Mouse (Mus musculus): ENCODE measurements at regions not wholly inside any gene's neighbourhood (a gene's known extent, or its start where the extent isn't known, plus 50 kb on each side); places are given as distances from the start of the nearest gene placed in this dataset.
A peak's percentile ranks its signal among the peaks of the same experiment; 100 is the strongest.

DNA sequence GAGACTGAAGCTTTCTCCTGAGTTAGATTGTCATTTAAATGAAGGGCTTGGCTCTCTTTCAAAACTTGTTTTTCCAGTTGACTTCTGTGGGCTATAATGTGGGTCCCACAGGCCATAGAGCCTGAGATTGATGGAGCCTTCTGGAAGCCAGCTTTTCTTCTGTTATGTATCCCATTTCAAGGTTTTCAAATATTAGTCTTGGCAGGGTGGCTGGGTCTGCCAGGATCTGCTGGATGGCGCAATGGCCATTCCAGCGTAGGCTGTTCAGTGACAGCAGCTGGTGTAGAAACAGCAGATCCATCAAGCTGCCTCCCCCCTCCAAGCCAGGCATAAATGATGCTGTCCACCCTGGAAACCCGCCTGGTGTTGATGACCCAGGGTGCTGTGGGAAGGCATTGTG is 264.4 kb upstream of the Adcy2 start:
- peaks cover 3 to 6% of the 10 kb centered on the region in 2 experiments for H3K4me1 ChIP-seq (ENCODE audit: control insufficient read depth in 2 of 2, insufficient read depth in 2 of 2, low read length in 2 of 2, poor library complexity in 1 of 2)
- no peak for DNase-seq (ENCODE audit: low read depth, low spot score)
- H3K9me3 ChIP-seq (ENCODE audit: control insufficient read depth, insufficient read depth, low read depth, low read length) = no peaks in the 10 kb centered on the region

DNA sequence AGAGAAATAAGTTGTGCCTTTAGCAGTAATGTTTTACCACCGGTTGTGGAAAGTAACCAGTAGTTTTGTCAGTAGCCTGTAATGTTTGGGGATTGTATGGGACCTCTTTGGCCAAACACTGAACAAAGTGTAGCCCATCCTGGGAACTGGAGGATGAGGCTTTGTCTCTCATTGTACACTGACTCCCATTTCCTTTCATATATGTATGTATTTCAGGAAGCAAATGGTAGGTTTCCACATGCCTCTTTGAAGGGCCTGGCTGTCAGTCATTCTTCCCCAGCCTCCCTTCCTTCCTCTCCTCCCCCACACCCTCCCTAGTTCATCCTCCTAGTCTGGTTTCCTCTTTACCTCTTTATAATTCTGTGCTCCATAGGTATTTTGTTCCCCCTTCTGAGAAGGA is 266.7 kb upstream of the Adcy2 start:
- Histone ChIP-seq H3K36me3 (ENCODE audit: control insufficient read depth, insufficient read depth, low read length, poor library complexity, severe bottlenecking) (no peaks in the 10 kb centered on the region), H3K4me3 (ENCODE audit: insufficient read depth in 1 of 2, low read depth in 1 of 2, low read length in 2 of 2, poor library complexity in 1 of 2, severe bottlenecking in 1 of 2) (no peak overlapping the region), H3K27ac (ENCODE audit: insufficient read depth, low read depth, low read length, poor library complexity, severe bottlenecking) (no peak overlapping the region), H3K9me3 (ENCODE audit: control insufficient read depth, insufficient read depth, low read depth, low read length) (no peaks in the 10 kb centered on the region), H3K4me1 (ENCODE audit: control insufficient read depth in 2 of 2, insufficient read depth in 2 of 2, low read length in 2 of 2, poor library complexity in 1 of 2) (peaks cover 3 to 6% of the 10 kb centered on the region in 2 experiments), H3K9ac (ENCODE audit: insufficient read depth, low read depth, low read length, poor library complexity, severe bottlenecking) (no peak overlapping the region)
- TF ChIP-seq CHD2 (IDR thresholded peaks at IDR 0.05; ENCODE audit: low read depth, low read length) = no peak
- no peak for TF ChIP-seq ZNF384 (IDR thresholded peaks at IDR 0.05; ENCODE audit: low read depth, low read length)
- no peak for TF ChIP-seq HCFC1 (IDR thresholded peaks at IDR 0.05; ENCODE audit: borderline replicate concordance, insufficient read depth, low read length)
- TF ChIP-seq ZC3H11A (IDR thresholded peaks at IDR 0.05; ENCODE audit: borderline replicate concordance, low read depth, low read length) = no peak
- no peak for TF ChIP-seq MAFK (IDR thresholded peaks at IDR 0.05; ENCODE audit: insufficient read depth, low read depth, low read length)
- in situ Hi-C loops (cut with MboI; ENCODE audit: low sequenced_read_pairs in 2 of 2, unreplicated experiment in 2 of 2) = no loop called here
- no peak for DNase-seq (ENCODE audit: low read depth, low spot score)

More for the DNA sequence above, 264.4 kb upstream of the Adcy2 start:
- Histone ChIP-seq H3K27ac (ENCODE audit: insufficient read depth, low read depth, low read length, poor library complexity, severe bottlenecking) (peak overlapping the region; percentile 25; the same call in 1 of the 2 replicates), H3K9ac (ENCODE audit: insufficient read depth, low read depth, low read length, poor library complexity, severe bottlenecking) (no peak overlapping the region), H3K4me3 (ENCODE audit: insufficient read depth in 1 of 2, low read depth in 1 of 2, low read length in 2 of 2, poor library complexity in 1 of 2, severe bottlenecking in 1 of 2) (no peak overlapping the region), H3K36me3 (ENCODE audit: control insufficient read depth, insufficient read depth, low read length, poor library complexity, severe bottlenecking) (no peaks in the 10 kb centered on the region)
- TF ChIP-seq MAFK (IDR thresholded peaks at IDR 0.05; ENCODE audit: insufficient read depth, low read depth, low read length) (no peak), ZC3H11A (IDR thresholded peaks at IDR 0.05; ENCODE audit: borderline replicate concordance, low read depth, low read length) (no peak), CHD2 (IDR thresholded peaks at IDR 0.05; ENCODE audit: low read depth, low read length) (no peak), ZNF384 (IDR thresholded peaks at IDR 0.05; ENCODE audit: low read depth, low read length) (no peak), HCFC1 (IDR thresholded peaks at IDR 0.05; ENCODE audit: borderline replicate concordance, insufficient read depth, low read length) (no peak)
- in situ Hi-C loops (cut with MboI; ENCODE audit: low sequenced_read_pairs in 2 of 2, unreplicated experiment in 2 of 2) = no loop called here

DNA sequence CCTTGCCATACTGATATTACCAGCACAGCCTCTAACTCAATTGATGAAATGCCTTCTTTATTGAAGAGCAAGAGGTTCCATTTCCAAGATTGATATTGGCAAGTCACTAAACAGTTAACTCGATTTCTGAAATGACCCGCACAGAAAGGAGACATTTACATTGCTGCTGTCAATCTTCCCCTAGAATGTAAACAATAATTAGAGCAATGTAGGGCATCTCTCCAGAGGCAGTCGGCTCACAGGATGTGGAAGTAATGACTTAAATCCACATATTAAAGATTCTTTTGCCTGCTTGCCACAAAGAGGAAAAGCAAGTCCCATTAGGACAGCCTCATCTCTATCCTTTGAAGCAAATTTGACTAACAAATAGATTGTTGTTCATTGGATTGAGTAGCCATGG is 261.0 kb upstream of the Nsun2 start:
- DNase-seq (ENCODE audit: low read depth, low spot score) = no peak
- no peak overlapping the region for H3K27ac ChIP-seq (ENCODE audit: insufficient read depth, low read depth, low read length, poor library complexity, severe bottlenecking)
- in situ Hi-C loops (cut with MboI; ENCODE audit: low sequenced_read_pairs in 2 of 2, unreplicated experiment in 2 of 2) = no loop called here
- TF ChIP-seq ZC3H11A (IDR thresholded peaks at IDR 0.05; ENCODE audit: borderline replicate concordance, low read depth, low read length) = no peak
- no peak for TF ChIP-seq HCFC1 (IDR thresholded peaks at IDR 0.05; ENCODE audit: borderline replicate concordance, insufficient read depth, low read length)
- no peak for TF ChIP-seq MAFK (IDR thresholded peaks at IDR 0.05; ENCODE audit: insufficient read depth, low read depth, low read length)
- no peak for TF ChIP-seq CHD2 (IDR thresholded peaks at IDR 0.05; ENCODE audit: low read depth, low read length)
- no peak for TF ChIP-seq ZNF384 (IDR thresholded peaks at IDR 0.05; ENCODE audit: low read depth, low read length)
- no peak overlapping the region for H3K4me3 ChIP-seq (ENCODE audit: insufficient read depth in 1 of 2, low read depth in 1 of 2, low read length in 2 of 2, poor library complexity in 1 of 2, severe bottlenecking in 1 of 2)
- no peaks in the 10 kb centered on the region for H3K9me3 ChIP-seq (ENCODE audit: control insufficient read depth, insufficient read depth, low read depth, low read length)
- H3K36me3 ChIP-seq (ENCODE audit: control insufficient read depth, insufficient read depth, low read length, poor library complexity, severe bottlenecking) = no peaks in the 10 kb centered on the region
- no peak overlapping the region for H3K9ac ChIP-seq (ENCODE audit: insufficient read depth, low read depth, low read length, poor library complexity, severe bottlenecking)
- no peaks in the 10 kb centered on the region for H3K4me1 ChIP-seq (ENCODE audit: control insufficient read depth in 2 of 2, insufficient read depth in 2 of 2, low read length in 2 of 2, poor library complexity in 1 of 2)

DNA sequence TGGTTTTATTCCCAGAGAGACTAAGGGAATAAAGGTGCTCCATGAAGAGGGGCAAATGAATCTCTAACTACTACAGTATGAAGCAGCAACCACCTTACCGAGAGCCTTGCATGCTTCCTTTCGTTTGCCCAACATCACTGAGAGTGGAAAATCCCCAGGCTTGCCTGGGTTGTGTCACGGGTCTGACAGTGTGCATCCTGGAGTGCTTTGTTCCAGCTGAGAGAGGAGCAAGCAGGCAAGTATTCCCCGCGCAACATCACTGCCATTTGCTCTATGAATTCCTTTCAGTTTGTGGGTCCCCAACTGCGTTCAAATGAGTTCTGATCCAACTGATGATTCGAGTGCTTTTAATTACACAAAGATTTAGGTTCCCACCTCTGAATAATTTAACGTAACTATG is 253.9 kb upstream of the Nsun2 start:
- H3K27ac ChIP-seq (ENCODE audit: insufficient read depth, low read depth, low read length, poor library complexity, severe bottlenecking) = no peak overlapping the region
- H3K4me1 ChIP-seq (ENCODE audit: control insufficient read depth in 2 of 2, insufficient read depth in 2 of 2, low read length in 2 of 2, poor library complexity in 1 of 2) = no peaks in the 10 kb centered on the region
- no peaks in the 10 kb centered on the region for H3K9me3 ChIP-seq (ENCODE audit: control insufficient read depth, insufficient read depth, low read depth, low read length)
- no peak for DNase-seq (ENCODE audit: low read depth, low spot score)
- in situ Hi-C loops (cut with MboI; ENCODE audit: low sequenced_read_pairs in 2 of 2, unreplicated experiment in 2 of 2) = no loop called here
- no peak overlapping the region for H3K4me3 ChIP-seq (ENCODE audit: insufficient read depth in 1 of 2, low read depth in 1 of 2, low read length in 2 of 2, poor library complexity in 1 of 2, severe bottlenecking in 1 of 2)
- H3K9ac ChIP-seq (ENCODE audit: insufficient read depth, low read depth, low read length, poor library complexity, severe bottlenecking) = no peak overlapping the region
- no peak for TF ChIP-seq HCFC1 (IDR thresholded peaks at IDR 0.05; ENCODE audit: borderline replicate concordance, insufficient read depth, low read length)
- no peak for TF ChIP-seq ZNF384 (IDR thresholded peaks at IDR 0.05; ENCODE audit: low read depth, low read length)
- H3K36me3 ChIP-seq (ENCODE audit: control insufficient read depth, insufficient read depth, low read length, poor library complexity, severe bottlenecking) = no peaks in the 10 kb centered on the region

DNA sequence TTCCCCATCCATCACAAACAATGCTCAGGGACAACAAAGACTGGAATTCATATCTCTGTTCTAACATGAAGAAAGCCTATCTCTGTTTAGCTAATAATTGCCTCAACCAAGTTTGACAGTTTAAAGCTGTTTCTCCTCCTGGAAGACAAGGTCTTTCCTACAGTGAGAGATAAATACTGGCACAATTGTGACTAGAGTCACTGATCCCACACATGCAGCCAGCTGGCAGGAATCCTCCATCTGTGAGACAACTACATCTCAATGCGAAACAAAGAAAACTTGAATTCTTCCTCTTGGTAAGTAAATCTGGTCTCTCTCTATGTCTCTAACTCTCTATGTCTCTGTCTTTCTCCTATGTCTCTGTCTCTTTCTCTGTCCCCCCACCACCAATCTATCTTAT is 239.1 kb upstream of the Nsun2 start:
- Histone ChIP-seq H3K4me1 (ENCODE audit: control insufficient read depth in 2 of 2, insufficient read depth in 2 of 2, low read length in 2 of 2, poor library complexity in 1 of 2) (no peaks in the 10 kb centered on the region), H3K27ac (ENCODE audit: insufficient read depth, low read depth, low read length, poor library complexity, severe bottlenecking) (no peak overlapping the region), H3K9ac (ENCODE audit: insufficient read depth, low read depth, low read length, poor library complexity, severe bottlenecking) (no peak overlapping the region), H3K36me3 (ENCODE audit: control insufficient read depth, insufficient read depth, low read length, poor library complexity, severe bottlenecking) (no peaks in the 10 kb centered on the region), H3K4me3 (ENCODE audit: insufficient read depth in 1 of 2, low read depth in 1 of 2, low read length in 2 of 2, poor library complexity in 1 of 2, severe bottlenecking in 1 of 2) (no peak overlapping the region), H3K9me3 (ENCODE audit: control insufficient read depth, insufficient read depth, low read depth, low read length) (no peaks in the 10 kb centered on the region)
- no peak for DNase-seq (ENCODE audit: low read depth, low spot score)
- in situ Hi-C loops (cut with MboI; ENCODE audit: low sequenced_read_pairs in 2 of 2, unreplicated experiment in 2 of 2) = no loop called here
- TF ChIP-seq HCFC1 (IDR thresholded peaks at IDR 0.05; ENCODE audit: borderline replicate concordance, insufficient read depth, low read length) = no peak
- no peak for TF ChIP-seq CHD2 (IDR thresholded peaks at IDR 0.05; ENCODE audit: low read depth, low read length)
- no peak for TF ChIP-seq ZC3H11A (IDR thresholded peaks at IDR 0.05; ENCODE audit: borderline replicate concordance, low read depth, low read length)
- no peak for TF ChIP-seq ZNF384 (IDR thresholded peaks at IDR 0.05; ENCODE audit: low read depth, low read length)
- TF ChIP-seq MAFK (IDR thresholded peaks at IDR 0.05; ENCODE audit: insufficient read depth, low read depth, low read length) = no peak

Measured in ES-E14 (cell line).